Mouse (Mus musculus) left cerebral cortex, postnatal 14 days (tissue): ENCODE data around the gene Tmeff1. TPM values are rescaled to one million over a fixed set of nuclear protein-coding genes. Genes with fewer than 3 reads are reported as not detected.

ENCODE experiments used
- DNase-seq, 2 experiments: peaks; one replicate each; pipeline ENCODE4 v3.0.0; 2021 to 2022; ENCODE audit warnings: low spot score in 2 of 2, mixed read lengths in 1 of 2
- intact Hi-C: fragments of 180-260 bp; cut with DNase I; formaldehyde crosslinking; loops from one replicate; pipeline ENCODE4 v1.15.1; 2025
- total RNA-seq, 2 experiments: library from RNA; stranded (reverse); gene quantifications; 2 replicates each; pipeline ENCODE4 v1.2.3; 2021

Gene Tmeff1
- total RNA-seq, 2 experiments from 2014 or later, result 124 to 134 TPM

DNA sequence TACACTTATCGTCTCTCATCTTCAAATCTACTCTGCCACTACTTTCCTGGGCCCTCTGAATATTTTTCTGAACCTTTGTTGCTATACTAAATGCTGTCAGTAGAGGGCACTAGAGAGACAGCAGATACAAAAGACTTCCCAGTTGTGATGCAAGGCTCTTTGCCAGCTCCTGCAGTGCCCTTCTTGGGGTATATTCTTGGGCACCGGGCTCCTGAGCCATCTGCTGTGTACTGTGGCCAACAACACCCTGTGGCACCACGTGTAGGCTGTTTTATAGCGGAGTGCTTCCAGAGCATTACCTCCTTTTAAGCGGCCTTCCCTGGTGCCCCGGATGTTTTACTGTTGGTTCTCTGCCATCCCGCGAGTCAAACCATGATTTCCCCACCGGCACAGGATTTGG is 105.7 kb downstream of the Tmeff1 start:
- DNase-seq, result peak; percentile 74 to 95

DNA sequence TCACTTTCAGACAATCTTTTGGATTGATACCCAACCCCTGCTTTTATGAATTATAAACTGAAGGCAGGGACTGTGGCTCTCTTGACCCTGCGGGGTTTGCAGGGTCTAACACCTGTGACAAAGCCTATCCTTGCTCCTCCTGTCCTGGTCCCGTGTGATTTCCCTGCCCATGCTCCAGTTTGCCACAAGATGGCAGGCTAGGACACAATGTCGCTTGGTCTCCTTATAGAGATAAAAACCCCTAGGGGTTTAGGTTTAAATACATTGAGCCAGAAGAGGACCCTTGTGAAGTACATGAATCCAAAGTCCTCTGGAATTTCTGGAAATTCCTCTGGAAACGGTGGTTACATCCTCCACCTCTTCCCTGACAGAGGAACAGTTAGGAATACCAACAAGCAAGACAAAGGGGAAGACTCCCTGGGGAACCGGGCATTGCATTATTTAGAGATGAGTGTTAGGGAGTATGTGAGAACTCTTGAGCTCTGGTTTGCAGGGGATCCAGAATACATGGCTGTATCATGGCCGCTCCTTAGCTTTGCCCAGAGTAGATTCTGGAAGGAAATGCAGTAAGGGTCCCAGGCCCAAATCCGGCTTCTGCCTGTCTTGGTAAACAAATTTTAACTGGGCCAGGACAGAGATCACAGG is 106.9 kb downstream of the Tmeff1 start:
- DNase-seq, result peak; percentile 73 to 80
- intact Hi-C loops, result loop anchor here (2.0 to 10.0 kb wide), 6 partner anchors 80 to 935 kb away; partner anchors contain the start of genes Mrpl50 and Zfp189

More for the DNA sequence above, 105.7 kb downstream of the Tmeff1 start:
- intact Hi-C loops, result loop anchor here (2.0 to 10.0 kb wide), 6 partner anchors 82 to 937 kb away; partner anchors contain the start of genes Mrpl50 and Zfp189

DNA sequence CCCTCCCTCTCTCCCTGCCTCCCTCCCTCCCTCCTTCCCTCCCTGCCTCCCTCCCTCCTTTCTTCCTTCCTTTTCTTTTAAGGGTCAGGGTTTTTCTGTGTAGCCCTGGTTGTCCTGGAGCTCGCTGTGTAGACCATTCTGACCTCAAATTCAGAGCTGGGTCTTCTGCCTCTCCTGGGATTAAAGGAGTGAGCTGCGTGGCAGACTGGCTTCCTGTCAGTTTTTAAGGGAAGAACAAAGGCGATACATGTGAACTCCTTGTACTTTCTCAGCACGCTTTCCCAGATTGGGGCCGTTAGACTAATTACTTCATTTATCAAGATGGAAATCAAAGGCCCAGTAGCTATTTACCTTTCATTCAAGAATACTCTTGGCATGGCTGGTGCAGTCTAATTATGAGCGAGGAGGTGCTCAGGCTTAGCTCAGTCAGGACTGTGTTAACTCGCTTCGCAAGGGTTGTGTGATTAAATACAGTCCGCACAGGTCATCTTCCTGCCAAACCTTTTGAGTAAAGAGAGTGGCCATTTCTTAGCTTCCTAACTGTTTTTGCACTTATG is 107.8 kb downstream of the Tmeff1 start:
- intact Hi-C loops, result loop anchor here (5.0 to 10.0 kb wide), 5 partner anchors 79 to 934 kb away; no protein-coding TSS in a partner anchor
- no peak for DNase-seq

DNA sequence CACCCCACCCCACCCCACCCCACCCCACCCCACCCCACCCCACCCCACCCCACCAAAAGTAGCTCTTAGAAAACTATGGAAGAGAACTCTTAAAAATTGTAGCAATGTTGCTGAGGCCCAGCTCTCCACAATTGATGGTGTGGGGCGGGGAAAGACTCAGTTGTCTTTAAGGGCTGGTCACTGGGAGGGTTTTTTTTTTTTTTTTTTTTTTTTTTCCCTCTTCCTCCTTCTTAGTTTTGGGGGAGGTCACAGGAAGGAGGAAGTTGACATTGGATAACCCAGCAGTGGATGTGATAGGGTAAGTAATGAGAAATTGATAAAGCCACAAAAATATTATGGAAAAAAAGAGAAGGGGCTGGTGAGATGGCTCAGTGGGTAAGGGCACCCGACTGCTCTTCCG is 111.7 kb downstream of the Tmeff1 start:
- DNase-seq, result no peak
- intact Hi-C loops, result loop anchor here (10.0 kb wide), 1 partner anchor 368 kb away; no protein-coding TSS in a partner anchor

DNA sequence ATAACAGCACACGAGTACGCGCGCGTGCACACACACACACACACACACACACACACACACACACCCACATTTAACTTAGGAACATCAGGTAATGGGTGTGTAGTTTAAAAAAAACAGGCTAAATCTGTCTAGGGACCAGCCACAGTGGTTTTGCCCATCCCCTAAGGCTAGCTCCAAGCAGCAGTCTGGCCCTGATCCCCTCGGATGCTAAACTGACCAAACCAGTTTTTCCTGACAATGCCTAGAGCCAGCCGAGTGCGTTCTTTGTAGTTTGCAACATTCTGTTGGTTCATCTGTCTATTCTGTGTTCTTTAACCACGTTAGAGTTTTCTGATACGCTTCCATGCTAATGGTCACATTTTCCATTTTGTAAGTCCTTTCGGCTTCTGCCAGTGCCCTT is 112.3 kb downstream of the Tmeff1 start:
- intact Hi-C loops, result loop anchor here (10.0 kb wide), 1 partner anchor 367 kb away; no protein-coding TSS in a partner anchor

More for the DNA sequence above, 112.3 kb downstream of the Tmeff1 start:
- DNase-seq, result no peak

Other genes with a start within 250 kb of the Tmeff1 start
- gene Tex10, start 111.7 kb upstream of the Tmeff1 start, total RNA-seq, result 10 to 100 TPM; 22.9 to 23.3 TPM
- gene Msantd3, start 45.2 kb upstream of the Tmeff1 start, total RNA-seq, result 10 to 100 TPM; 25.4 to 27.6 TPM
- 1 to 10 TPM; 1.7 to 2.1 TPM for gene Cavin4, start 78.3 kb downstream of the Tmeff1 start, total RNA-seq